In the genomic region with DNA sequence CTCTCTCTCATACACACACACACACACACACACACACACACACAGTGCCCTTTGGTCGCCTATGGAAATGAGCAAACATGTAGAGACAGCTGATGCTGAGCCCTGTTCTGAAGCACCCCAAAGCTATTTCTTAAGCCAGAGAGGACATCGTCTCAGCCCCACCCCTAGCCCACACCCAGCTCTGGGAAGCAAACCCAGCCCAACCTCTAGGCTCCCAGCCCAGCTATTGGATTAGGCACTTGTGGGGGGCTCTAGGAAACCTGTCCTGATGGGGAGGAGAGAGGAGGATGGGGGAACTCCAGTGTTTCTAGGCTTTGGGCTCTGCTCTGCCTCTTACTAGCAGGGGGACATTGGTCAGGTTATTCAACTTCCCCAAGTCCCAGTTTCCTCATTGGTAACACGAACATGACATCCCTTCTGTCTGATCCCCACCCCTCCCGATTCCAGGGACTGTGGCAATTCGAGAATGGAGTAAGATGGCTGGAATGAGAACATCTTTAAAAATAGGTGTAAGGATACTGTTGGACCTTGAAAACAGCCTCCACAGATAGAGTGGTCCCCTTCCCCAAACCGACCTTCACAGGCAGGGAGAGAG, we compare ENCODE assay signal across 8 mouse cellular contexts. TPM values are rescaled to one million over a fixed set of nuclear protein-coding genes. Genes with fewer than 3 reads are reported as not detected.
DNase-seq lines count a peak whose midpoint lies in the region; ATAC-seq lines count a peak whose summit lies in the region.

No protein-coding gene starts in this region.

- no peak for DNase-seq in heart, embryonic 10.5 days (ENCODE audit: low spot score)
- no peak for DNase-seq in heart, postnatal 4 days
- peak; percentile 53 for DNase-seq in c-Kit-positive CD71-positive TER-119-positive erythroid progenitor cells, embryonic 14.5 days (ENCODE audit: low spot score)
- DNase-seq in hindbrain, embryonic 14.5 days (ENCODE audit: low spot score): no peak
- no peak for DNase-seq in thymus, postnatal 10 days (ENCODE audit: low spot score in 2 of 2)
- no peak for DNase-seq in lung, adult 18-20 months

- H3K9me3 ChIP-seq in heart, embryonic 10.5 days: no peaks in the 10 kb centered on the region
- no peaks in the 10 kb centered on the region for H3K9me3 ChIP-seq in hindbrain, embryonic 14.5 days (ENCODE audit: control insufficient read depth, low read length)
- H3K9me3 ChIP-seq in midbrain, embryonic 13.5 days: no peaks in the 10 kb centered on the region

- peak overlapping the region; percentile 70; the same call in 1 of the 2 replicates for H3K4me3 ChIP-seq in heart, embryonic 10.5 days
- H3K4me3 ChIP-seq in hindbrain, embryonic 14.5 days (replicated peaks; ENCODE audit: low read length): peak overlapping the region; percentile 66
- peak overlapping the region; percentile 88 for H3K4me3 ChIP-seq in midbrain, embryonic 13.5 days (replicated peaks)

- 9% methylated on average over 6 of the region's 6 CpGs for WGBS in heart, embryonic 10.5 days
- 7% methylated on average over 6 of the region's 6 CpGs for WGBS in hindbrain, embryonic 14.5 days
- 10% methylated on average over 6 of the region's 6 CpGs for WGBS in midbrain, embryonic 13.5 days

- peaks cover 14% of the 10 kb centered on the region for H3K36me3 ChIP-seq in heart, embryonic 10.5 days
- peaks cover 29% of the 10 kb centered on the region for H3K36me3 ChIP-seq in hindbrain, embryonic 14.5 days (replicated peaks; ENCODE audit: control insufficient read depth, insufficient read depth)
- H3K36me3 ChIP-seq in midbrain, embryonic 13.5 days: peaks cover 21% of the 10 kb centered on the region

- ATAC-seq in hindbrain, embryonic 14.5 days (ENCODE audit: low FRiP score): no peak
- ATAC-seq in midbrain, embryonic 13.5 days: no peak
- no peak for ATAC-seq in cerebellum, adult (ENCODE audit: insufficient number of reproducible peaks, low FRiP score, low TSS enrichment)

- peak overlapping the region; percentile 81 for H3K9ac ChIP-seq in hindbrain, embryonic 14.5 days
- H3K9ac ChIP-seq in midbrain, embryonic 13.5 days (replicated peaks): peak overlapping the region; percentile 96

- H3K27ac ChIP-seq in heart, embryonic 10.5 days: 0 out of 2 replicates have a peak overlapping the region, but pooled peaks have one; percentile 75
- H3K27ac ChIP-seq in hindbrain, embryonic 14.5 days: no peak overlapping the region
- no peak overlapping the region for H3K27ac ChIP-seq in midbrain, embryonic 13.5 days

- H3K4me2 ChIP-seq in hindbrain, embryonic 14.5 days (replicated peaks): peak overlapping the region; percentile 73
- peak overlapping the region; percentile 94 for H3K4me2 ChIP-seq in midbrain, embryonic 13.5 days (replicated peaks)

- peaks cover 35% of the 10 kb centered on the region for H3K4me1 ChIP-seq in heart, embryonic 10.5 days
- H3K4me1 ChIP-seq in hindbrain, embryonic 14.5 days (replicated peaks; ENCODE audit: control insufficient read depth, insufficient read depth, low read length): peaks cover 24% of the 10 kb centered on the region
- H3K4me1 ChIP-seq in midbrain, embryonic 13.5 days (replicated peaks): peaks cover 30% of the 10 kb centered on the region

- H3K27me3 ChIP-seq in heart, embryonic 10.5 days (ENCODE audit: insufficient read depth, poor library complexity, severe bottlenecking): peaks cover 51% of the 10 kb centered on the region
- no peaks in the 10 kb centered on the region for H3K27me3 ChIP-seq in hindbrain, embryonic 14.5 days (ENCODE audit: control insufficient read depth, insufficient read depth, low read length)
- H3K27me3 ChIP-seq in midbrain, embryonic 13.5 days: no peaks in the 10 kb centered on the region

RNA-seq across cellular contexts. Expression of a gene that starts 2.1 kb away (rescaled TPM):
- 3.4 and 3.9 TPM in 2 replicates for polyA plus RNA-seq in heart, embryonic 10.5 days (2016; fragmentation: Nextera tagmentation; extraction: Ambion mirVana)
- total RNA-seq in heart, postnatal 4 days (2021): 1 to 10 TPM; 1.2 to 1.5 TPM
- 21.7 and 24.4 TPM in 2 replicates for polyA plus RNA-seq in hindbrain, embryonic 14.5 days (2014; fragmentation: Nextera tagmentation; extraction: Ambion mirVana)
- polyA plus RNA-seq in midbrain, embryonic 13.5 days (2015; fragmentation: Nextera tagmentation; extraction: Ambion mirVana): 17.3 and 18.1 TPM in 2 replicates

RNA-seq across cellular contexts. Expression of a gene that starts 18.0 kb away (rescaled TPM):
- polyA plus RNA-seq in heart, embryonic 10.5 days (2016; fragmentation: Nextera tagmentation; extraction: Ambion mirVana): 3.1 and 4.7 TPM in 2 replicates
- total RNA-seq in heart, postnatal 4 days (2021): 10 to 100 TPM; 13.8 to 15.3 TPM
- 4.4 and 5.1 TPM in 2 replicates for polyA plus RNA-seq in hindbrain, embryonic 14.5 days (2014; fragmentation: Nextera tagmentation; extraction: Ambion mirVana)
- 3.3 and 3.5 TPM in 2 replicates for polyA plus RNA-seq in midbrain, embryonic 13.5 days (2015; fragmentation: Nextera tagmentation; extraction: Ambion mirVana)

RNA-seq across cellular contexts. Expression of a gene that starts 19.1 kb away (rescaled TPM):
- 23.5 and 25.0 TPM in 2 replicates for polyA plus RNA-seq in heart, embryonic 10.5 days (2016; fragmentation: Nextera tagmentation; extraction: Ambion mirVana)
- 10 to 100 TPM; 15.4 to 16.3 TPM for total RNA-seq in heart, postnatal 4 days (2021)
- 17.4 and 17.9 TPM in 2 replicates for polyA plus RNA-seq in hindbrain, embryonic 14.5 days (2014; fragmentation: Nextera tagmentation; extraction: Ambion mirVana)
- polyA plus RNA-seq in midbrain, embryonic 13.5 days (2015; fragmentation: Nextera tagmentation; extraction: Ambion mirVana): 37.5 and 38.5 TPM in 2 replicates

RNA-seq across cellular contexts. Expression of a gene that starts 33.7 kb away (rescaled TPM):
- 6.9 and 9.5 TPM in 2 replicates for polyA plus RNA-seq in heart, embryonic 10.5 days (2016; fragmentation: Nextera tagmentation; extraction: Ambion mirVana)
- total RNA-seq in heart, postnatal 4 days (2021): 10 to 100 TPM; 16.3 to 16.5 TPM
- polyA plus RNA-seq in hindbrain, embryonic 14.5 days (2014; fragmentation: Nextera tagmentation; extraction: Ambion mirVana): 24.0 and 25.6 TPM in 2 replicates
- polyA plus RNA-seq in midbrain, embryonic 13.5 days (2015; fragmentation: Nextera tagmentation; extraction: Ambion mirVana): 23.0 and 27.3 TPM in 2 replicates

RNA-seq across cellular contexts. Expression of a gene that starts 35.1 kb away (rescaled TPM):
- polyA plus RNA-seq in heart, embryonic 10.5 days (2016; fragmentation: Nextera tagmentation; extraction: Ambion mirVana): not detected in 2 replicates
- 1 to 10 TPM in 1 of 2 experiments, under 1 TPM in 1; 0.92 to 1.0 TPM for total RNA-seq in heart, postnatal 4 days (2021)
- 0.46 and 1.1 TPM in 2 replicates for polyA plus RNA-seq in hindbrain, embryonic 14.5 days (2014; fragmentation: Nextera tagmentation; extraction: Ambion mirVana)
- polyA plus RNA-seq in midbrain, embryonic 13.5 days (2015; fragmentation: Nextera tagmentation; extraction: Ambion mirVana): 0.48 and 0.64 TPM in 2 replicates
